In genomic region chr5:99387185-99387981, GRCm38 (mm10) we compare ENCODE assay signal across 8 mouse cellular contexts.
DNase-seq lines count a peak whose midpoint lies in the region; ATAC-seq and TF ChIP-seq lines count a peak whose summit lies in the region.

No protein-coding gene starts in this region.

- 42% methylated on average over 17 of the region's 17 CpGs for WGBS in lung, embryonic 14.5 days
- WGBS in lung, adult 2 months: 66% methylated on average over 17 of the region's 17 CpGs

- no peak overlapping the region for H3K4me3 ChIP-seq in lung, embryonic 14.5 days (ENCODE audit: low read depth, low read length)
- H3K4me3 ChIP-seq in lung, adult 2 months (replicated peaks; ENCODE audit: extremely low read depth, low read depth, low read length): no peak overlapping the region

- no peaks in the 10 kb centered on the region for H3K36me3 ChIP-seq in lung, embryonic 14.5 days (ENCODE audit: insufficient read depth)

- H3K27me3 ChIP-seq in lung, embryonic 14.5 days (ENCODE audit: insufficient read depth, low read length): no peaks in the 10 kb centered on the region

- peak; percentile 46 for DNase-seq in lung, embryonic 14.5 days
- DNase-seq in lung, adult 2 months: no peak
- peak; percentile 26 for DNase-seq in heart, postnatal 25 days (ENCODE audit: low spot score)
- DNase-seq in layer of hippocampus, adult 9-10 months (ENCODE audit: low spot score): peak; percentile 30
- DNase-seq in right cerebral cortex, postnatal 36 days (ENCODE audit: low spot score in 2 of 2): peak; percentile 69 to 73
- no peak for DNase-seq in gastrocnemius, postnatal 25 days
- no peak for DNase-seq in spleen, postnatal 14 days (ENCODE audit: low spot score in 2 of 2)

- intact Hi-C loops in heart, postnatal 25 days (cut with DNase I): no loop called here

- H3K9ac ChIP-seq in lung, embryonic 14.5 days: no peak overlapping the region

- no peak overlapping the region for H3K27ac ChIP-seq in lung, embryonic 14.5 days (ENCODE audit: low read depth)

- no peak for TF ChIP-seq POLR2A in lung, adult 2 months (IDR thresholded peaks at IDR 0.05; ENCODE audit: borderline replicate concordance, extremely low read depth, low read depth, low read length)

- no peaks in the 10 kb centered on the region for H3K9me3 ChIP-seq in lung, embryonic 14.5 days (ENCODE audit: low read depth, low read length)

- no peak for TF ChIP-seq CTCF in lung, embryonic 14.5 days (IDR thresholded peaks at IDR 0.05; ENCODE audit: low read depth)
- TF ChIP-seq CTCF in lung, adult 2 months (IDR thresholded peaks at IDR 0.05; ENCODE audit: insufficient read depth, low read length): no peak

- peak overlapping the region; percentile 10; the same call in 1 of the 2 replicates for H3K4me2 ChIP-seq in lung, embryonic 14.5 days

- ATAC-seq in lung, embryonic 14.5 days (ENCODE audit: insufficient read depth): peak; percentile 29; the same call in 1 of the 2 replicates
- ATAC-seq in activated CD4-positive, CD25-positive, alpha-beta regulatory T cell, adult 4 months: no peak

- peaks cover 17% of the 10 kb centered on the region; the same call in 1 of the 2 replicates for H3K4me1 ChIP-seq in lung, embryonic 14.5 days (ENCODE audit: insufficient read depth)
- no peaks in the 10 kb centered on the region; the same call in 1 of the 2 replicates for H3K4me1 ChIP-seq in lung, adult 2 months (ENCODE audit: control insufficient read depth, insufficient read depth, low read length)

Comparison
In these comparisons a context has a peak if more than half of its experiments do, and no peak if none do; other contexts are left out.
1. DNase-seq: peak in lung, embryonic 14.5 days (single experiment), heart, postnatal 25 days (single experiment), layer of hippocampus, adult 9-10 months (single experiment) and right cerebral cortex, postnatal 36 days (2 of 2); none in lung, adult 2 months (single experiment), gastrocnemius, postnatal 25 days (single experiment) and spleen, postnatal 14 days (0 of 2).